Mouse (Mus musculus) hindbrain, embryonic 16.5 days (tissue): Measurements from ENCODE around the gene D630039A03Rik. TPM values are rescaled to one million over a fixed set of nuclear protein-coding genes. Genes with fewer than 3 reads are reported as not detected.
"Not testable (repeated sequence)": the region's sequence is repeated elsewhere in the genome, so short reads cannot be mapped to it uniquely, and the experiment has no call there.

Experiments used
- ATAC-seq: fragments of 200-750 bp; cut with Nextera tagmentation; 2 replicates; pipeline ENCODE4 v1.8.0; 2017; ENCODE audit warnings: moderate TSS enrichment, moderate library complexity
- H3K27ac ChIP-seq: fragments of 300-500 bp; sonication (generic); 2 replicates; pipeline ENCODE4 v1.5.1; 2014; ENCODE audit warnings: low read depth, mild to moderate bottlenecking, control low read depth, low read length, moderate library complexity
- H3K27me3 ChIP-seq: fragments of 300-500 bp; sonication (generic); replicated peaks from 2 replicates; pipeline ENCODE4 v1.6.1; 2014; ENCODE audit warnings: low read length; ENCODE audit not compliant: control insufficient read depth, insufficient read depth
- H3K36me3 ChIP-seq: fragments of 300-500 bp; sonication (generic); 2 replicates; pipeline ENCODE4 v1.6.1; 2014; ENCODE audit warnings: mild to moderate bottlenecking, low read length, moderate library complexity, mixed read lengths; ENCODE audit not compliant: control insufficient read depth, insufficient read depth
- H3K4me1 ChIP-seq: fragments of 300-500 bp; sonication (generic); 2 replicates; pipeline ENCODE4 v1.6.1; 2014; ENCODE audit warnings: low read depth, low read length; ENCODE audit not compliant: control insufficient read depth, insufficient read depth
- H3K4me2 ChIP-seq: fragments of 300-500 bp; sonication (generic); 2 replicates; pipeline ENCODE4 v1.6.1; 2014; ENCODE audit warnings: mild to moderate bottlenecking, low read length, control low read depth, moderate library complexity
- H3K4me3 ChIP-seq: fragments of 300-500 bp; sonication (generic); 2 replicates; pipeline ENCODE4 v1.5.1; 2014; ENCODE audit warnings: mild to moderate bottlenecking, low read length, control low read depth, moderate library complexity
- H3K9ac ChIP-seq: fragments of 300-500 bp; sonication (generic); 2 replicates; pipeline ENCODE4 v1.6.1; 2014; ENCODE audit warnings: low read depth, mild to moderate bottlenecking, control low read depth, low read length, moderate library complexity
- H3K9me3 ChIP-seq: fragments of 300-500 bp; sonication (generic); 2 replicates; pipeline ENCODE4 v1.6.1; 2014; ENCODE audit warnings: mild to moderate bottlenecking, low read length, moderate library complexity; ENCODE audit not compliant: control insufficient read depth
- WGBS: fragments of 180-500 bp; shearing (Covaris S2); extraction: QIAGEN DNeasy Blood & Tissue Kit; methylation state at CpG from one replicate; pipeline ENCODE4 v1.1.7; 2014; 5-methylcytosine and 5-hydroxymethylcytosine counted together
- polyA plus RNA-seq: library from polyadenylated mRNA; unstranded; fragments of >200 nt; fragmentation: Nextera tagmentation; extraction: Ambion mirVana; gene quantifications from 2 replicates; pipeline ENCODE4 v1.2.1, GENCODE M21; 2015

D630039A03Rik gene
- polyA plus RNA-seq, 1 experiment from 2014 or later: 0.10 TPM

DNA sequence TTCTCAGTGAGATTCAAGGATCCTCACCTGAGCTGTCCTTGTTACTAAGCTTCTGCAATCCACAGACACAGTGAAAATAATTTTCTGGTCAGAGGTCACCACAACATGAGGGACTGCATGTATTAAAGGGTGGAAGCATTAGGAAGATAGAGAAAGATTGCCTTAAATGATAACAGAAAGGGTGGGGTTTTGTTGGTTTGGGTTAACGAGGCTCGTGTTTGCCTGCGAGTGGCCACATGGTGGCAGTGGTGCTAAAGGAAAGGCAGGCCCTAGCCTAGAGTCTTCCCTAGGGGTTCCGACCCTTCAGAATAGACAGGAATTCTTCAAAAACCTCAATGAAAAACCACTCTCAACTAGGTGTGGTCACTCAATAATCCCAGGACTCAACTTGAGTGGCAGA, 14.9 kb downstream of the D630039A03Rik start:
- Histone ChIP-seq H3K4me3 (no peak overlapping the region), H3K4me1 (no peaks in the 10 kb centered on the region), H3K27me3 (no peaks in the 10 kb centered on the region), H3K27ac (no peak overlapping the region), H3K4me2 (no peak overlapping the region), H3K9me3 (no peaks in the 10 kb centered on the region), H3K9ac (no peak overlapping the region), H3K36me3 (no peaks in the 10 kb centered on the region)
- WGBS: 17% methylated on average over 4 of the region's 4 CpGs
- peak; percentile 63; the same call in 1 of the 2 replicates for ATAC-seq

DNA sequence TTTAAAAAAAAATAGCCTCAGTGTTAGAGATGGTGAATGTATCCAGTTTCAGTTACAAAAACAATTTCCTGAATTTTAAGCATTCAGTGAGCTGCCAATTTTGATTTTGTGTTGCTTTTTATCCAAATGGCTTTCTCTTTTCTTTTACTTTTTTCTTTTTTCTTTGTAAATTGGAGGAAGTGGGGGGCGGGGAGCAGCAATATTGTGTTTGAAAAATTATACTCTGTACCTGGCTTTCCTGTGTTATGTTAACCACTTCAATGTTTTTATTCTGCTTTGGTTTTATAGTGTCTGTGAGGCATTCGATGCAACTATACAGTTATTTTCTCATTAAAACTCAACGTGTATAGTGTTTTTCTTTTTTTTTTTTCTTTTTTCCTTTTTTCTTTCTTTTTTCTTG, 19.5 kb downstream of the D630039A03Rik start:
- Histone ChIP-seq H3K27ac (no peak overlapping the region), H3K9ac (no peak overlapping the region), H3K4me3 (no peak overlapping the region), H3K9me3 (no peaks in the 10 kb centered on the region), H3K36me3 (no peaks in the 10 kb centered on the region), H3K4me2 (no peak overlapping the region), H3K4me1 (peaks cover 5% of the 10 kb centered on the region; the same call in 1 of the 2 replicates), H3K27me3 (no peaks in the 10 kb centered on the region)
- 80% methylated on average over 3 of the region's 3 CpGs for WGBS
- no peak for ATAC-seq

GRCm38 (mm10) chr4:57895902-57896301, 20.2 kb downstream of the D630039A03Rik start:
- no peaks in the 10 kb centered on the region for H3K36me3 ChIP-seq
- H3K27me3 ChIP-seq: no peaks in the 10 kb centered on the region
- no peak overlapping the region for H3K4me2 ChIP-seq
- peaks cover 5% of the 10 kb centered on the region; the same call in 1 of the 2 replicates for H3K4me1 ChIP-seq
- H3K9me3 ChIP-seq: no peaks in the 10 kb centered on the region
- WGBS: 68% methylated on average over 6 of the region's 6 CpGs
- ATAC-seq: no peak
- H3K4me3 ChIP-seq: no peak overlapping the region
- no peak overlapping the region for H3K9ac ChIP-seq
- no peak overlapping the region for H3K27ac ChIP-seq

DNA sequence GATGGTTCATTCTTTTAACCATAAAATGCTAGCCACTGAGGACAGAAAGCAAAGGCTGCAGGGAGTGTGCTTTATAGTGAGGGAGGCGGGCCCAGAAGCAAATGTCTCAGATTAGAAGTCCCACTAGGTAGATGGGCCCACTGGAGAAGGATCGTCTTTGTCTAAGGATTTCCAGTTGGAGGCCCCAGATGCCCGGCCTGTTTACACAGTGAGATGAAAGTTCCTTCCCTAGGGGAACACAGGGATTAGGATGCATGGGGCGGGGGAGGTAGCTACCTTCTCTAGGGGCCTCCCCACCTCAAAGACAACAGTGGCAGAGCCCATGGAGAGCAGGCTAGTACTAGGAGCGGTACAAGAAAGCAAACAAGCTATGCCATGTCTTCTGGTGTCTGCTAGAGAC, 21.0 kb downstream of the D630039A03Rik start:
- Histone ChIP-seq H3K9ac (no peak overlapping the region), H3K36me3 (no peaks in the 10 kb centered on the region), H3K27ac (no peak overlapping the region), H3K4me1 (peaks cover 5% of the 10 kb centered on the region; the same call in 1 of the 2 replicates), H3K9me3 (no peaks in the 10 kb centered on the region), H3K4me2 (no peak overlapping the region), H3K27me3 (no peaks in the 10 kb centered on the region), H3K4me3 (no peak overlapping the region)
- no peak for ATAC-seq
- WGBS: 56% methylated on average over 5 of the region's 5 CpGs

- Histone ChIP-seq H3K36me3 (no peaks in the 10 kb centered on the region), H3K27me3 (no peaks in the 10 kb centered on the region), H3K9me3 (no peaks in the 10 kb centered on the region), H3K4me1 (peaks cover 5% of the 10 kb centered on the region; the same call in 1 of the 2 replicates), H3K27ac (no peak overlapping the region), H3K4me2 (no peak overlapping the region), H3K4me3 (no peak overlapping the region), H3K9ac (no peak overlapping the region)
- 39% methylated on average over 10 of the region's 10 CpGs for WGBS
- ATAC-seq: 0 out of 2 replicates have a peak, but pooled peaks have one; percentile 43
Measured at GRCm38 (mm10) chr4:57892001-57892586, 24.0 kb downstream of the D630039A03Rik start.

- Histone ChIP-seq H3K27me3 (no peaks in the 10 kb centered on the region), H3K9ac (no peak overlapping the region), H3K9me3 (no peaks in the 10 kb centered on the region), H3K27ac (no peak overlapping the region), H3K4me2 (no peak overlapping the region), H3K36me3 (no peaks in the 10 kb centered on the region), H3K4me1 (no peaks in the 10 kb centered on the region; the same call in 1 of the 2 replicates), H3K4me3 (no peak overlapping the region)
- WGBS: 87% methylated on average over 8 of the region's 8 CpGs
- ATAC-seq: no peak
Measured at GRCm38 (mm10) chr4:57889773-57890172, 26.3 kb downstream of the D630039A03Rik start.

DNA sequence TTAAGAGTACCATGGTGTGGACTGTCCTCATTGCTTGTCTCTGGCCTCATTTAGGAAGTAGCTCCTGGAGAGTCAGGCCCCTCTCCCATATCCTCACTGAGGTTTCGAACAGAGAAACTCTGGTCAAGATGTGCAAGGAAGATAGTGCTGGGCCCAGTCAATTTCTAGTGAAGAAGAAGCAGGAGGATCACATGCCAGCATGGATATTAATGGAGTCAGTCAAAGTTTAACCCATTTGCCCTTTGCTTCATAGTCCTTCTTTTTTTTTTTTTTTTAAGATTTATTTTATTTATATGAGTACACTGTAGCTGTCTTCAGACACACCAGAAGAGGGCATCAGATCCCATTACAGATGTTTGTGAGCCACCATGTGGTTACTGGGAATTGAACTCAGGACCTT, 27.1 kb downstream of the D630039A03Rik start:
- H3K4me2 ChIP-seq, H3K9me3 ChIP-seq, H3K36me3 ChIP-seq, H3K4me1 ChIP-seq, H3K9ac ChIP-seq, H3K4me3 ChIP-seq, H3K27me3 ChIP-seq, H3K27ac ChIP-seq, ATAC-seq: not testable (repeated sequence)
- 94% methylated on average over 1 of the region's 1 CpGs for WGBS

DNA sequence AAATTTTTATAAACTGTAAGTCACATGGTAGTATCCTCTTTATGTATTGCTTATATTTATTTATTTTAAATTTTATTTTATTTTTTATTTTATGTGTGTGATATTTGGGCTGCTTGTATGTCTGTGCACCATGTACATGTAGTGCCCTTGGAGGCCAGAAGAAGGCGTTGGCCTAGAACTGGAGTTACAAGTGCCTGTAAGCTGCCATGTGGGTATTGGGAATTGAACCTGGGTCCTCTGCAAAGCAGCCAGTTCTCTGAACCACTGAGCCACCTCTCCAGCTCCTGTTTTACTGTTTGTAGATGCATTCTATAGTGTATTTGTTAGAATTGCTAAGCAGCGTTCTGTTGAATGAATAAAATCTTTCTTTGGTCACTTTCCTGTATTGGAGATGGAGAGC, 27.9 kb downstream of the D630039A03Rik start:
- H3K4me1 ChIP-seq: peaks cover 3% of the 10 kb centered on the region; the same call in 1 of the 2 replicates
- no peak overlapping the region for H3K9ac ChIP-seq
- H3K27ac ChIP-seq: no peak overlapping the region
- H3K27me3 ChIP-seq: no peaks in the 10 kb centered on the region
- no peak overlapping the region for H3K4me2 ChIP-seq
- H3K36me3 ChIP-seq: no peaks in the 10 kb centered on the region
- H3K9me3 ChIP-seq: no peaks in the 10 kb centered on the region
- H3K4me3 ChIP-seq: no peak overlapping the region
- no peak for ATAC-seq
- WGBS: 92% methylated on average over 2 of the region's 2 CpGs

GRCm38 (mm10) chr4:57886888-57887230, 29.2 kb downstream of the D630039A03Rik start:
- H3K36me3 ChIP-seq: no peaks in the 10 kb centered on the region
- H3K4me3 ChIP-seq: no peak overlapping the region
- WGBS: 94% methylated on average over 3 of the region's 3 CpGs
- no peak overlapping the region for H3K9ac ChIP-seq
- no peaks in the 10 kb centered on the region for H3K9me3 ChIP-seq
- no peaks in the 10 kb centered on the region for H3K27me3 ChIP-seq
- ATAC-seq: no peak
- no peak overlapping the region for H3K4me2 ChIP-seq
- H3K27ac ChIP-seq: no peak overlapping the region
- peaks cover 3% of the 10 kb centered on the region; the same call in 1 of the 2 replicates for H3K4me1 ChIP-seq
